Mouse (Mus musculus): ENCODE results near the gene Slc5a3.
A peak's percentile ranks its signal among the peaks of the same experiment; 100 is the strongest.
"Not testable (repeated sequence)": the region's sequence is repeated elsewhere in the genome, so short reads cannot be mapped to it uniquely, and the experiment has no call there.

Gene Slc5a3

DNA sequence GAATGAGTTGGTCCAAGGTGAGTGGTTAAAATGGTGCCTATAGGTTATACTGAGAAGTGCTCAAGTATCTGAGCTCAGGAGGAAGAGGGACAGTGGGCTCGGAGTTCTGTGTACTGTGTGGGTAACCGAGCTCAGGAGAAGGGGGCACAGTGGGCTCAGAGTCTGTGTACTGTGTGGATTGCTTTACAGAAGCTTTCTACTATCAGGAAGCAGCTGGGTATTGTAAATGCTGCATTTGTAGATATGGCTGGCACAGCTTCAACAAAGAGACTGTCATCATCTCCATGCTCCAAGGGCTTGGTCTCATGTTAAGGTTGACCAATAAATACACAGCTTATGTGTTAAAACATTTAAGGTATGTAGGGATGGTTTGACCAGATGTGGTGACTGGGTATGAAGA, 6.7 kb downstream of the Slc5a3 start:
- DNase-seq: no peak

DNA sequence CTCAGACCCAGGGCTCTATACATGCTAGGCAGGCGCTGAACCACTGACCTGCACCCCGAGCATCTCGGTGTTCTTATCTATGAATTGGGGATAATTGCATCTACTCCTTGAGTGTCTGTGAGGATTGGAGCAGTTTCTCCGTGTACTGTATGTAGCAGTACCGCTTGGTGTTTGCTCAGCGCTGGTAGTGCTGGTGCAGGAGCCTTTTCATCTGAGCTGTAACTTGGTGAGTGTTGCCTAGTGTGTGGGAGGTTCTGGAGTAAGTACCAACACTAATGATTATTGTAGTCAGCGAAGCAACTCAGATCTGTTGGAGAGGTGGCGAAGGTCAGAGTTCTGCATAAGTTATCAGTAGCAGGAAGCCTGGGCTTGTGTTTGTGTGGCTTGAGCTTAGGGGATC, 12.2 kb downstream of the Slc5a3 start:
- DNase-seq: no peak

DNA sequence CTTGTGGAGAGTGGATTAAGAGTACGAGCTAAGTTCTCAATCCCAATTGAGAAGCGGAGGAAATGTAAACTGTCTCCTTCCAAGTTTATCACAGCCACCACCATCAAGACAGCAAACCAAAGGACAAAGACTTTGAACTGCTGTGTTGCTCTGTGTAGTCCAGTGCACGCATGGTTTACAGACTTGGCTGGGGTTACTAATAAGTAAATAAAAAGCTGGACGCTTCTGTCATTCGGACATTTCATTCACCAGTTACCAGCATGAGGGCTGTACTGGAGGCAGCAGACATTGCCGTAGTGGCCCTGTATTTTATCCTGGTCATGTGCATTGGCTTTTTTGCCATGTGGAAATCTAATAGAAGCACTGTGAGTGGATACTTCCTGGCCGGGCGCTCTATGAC, 18.7 kb downstream of the Slc5a3 start:
- no peak for DNase-seq

DNA sequence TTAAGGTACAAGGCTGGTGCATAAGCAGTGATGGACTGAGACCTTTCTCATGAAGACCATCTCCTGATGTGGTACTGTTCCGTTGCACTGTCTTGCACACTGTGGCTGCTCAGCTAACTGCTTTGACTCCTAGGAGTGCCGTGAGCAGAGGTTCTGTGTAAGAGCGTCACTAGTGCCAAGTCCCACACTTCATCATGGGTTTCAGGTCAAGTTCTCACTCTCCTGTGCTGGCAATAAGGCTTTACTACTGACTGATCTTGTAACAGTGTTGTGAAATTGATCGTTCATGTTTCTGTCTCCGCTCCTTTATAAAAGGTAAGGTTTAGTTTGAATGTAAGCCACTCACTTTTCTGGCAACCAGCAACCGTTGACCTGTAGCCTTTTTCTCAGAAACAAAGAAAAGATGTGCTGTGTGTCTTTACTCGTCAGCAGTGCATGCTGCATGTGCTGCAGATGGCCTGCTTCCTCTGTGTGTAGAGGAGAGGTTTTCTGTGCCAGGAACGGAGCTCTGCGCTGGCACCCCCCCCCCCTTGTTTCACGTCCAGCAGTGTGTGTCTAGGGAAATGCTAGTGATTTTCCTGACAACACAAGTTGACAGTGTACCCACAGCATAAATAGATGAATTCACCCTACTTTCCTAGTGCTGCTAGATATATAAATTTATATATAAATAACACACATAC, 25.8 kb downstream of the Slc5a3 start:
- DNase-seq: no peak

DNA sequence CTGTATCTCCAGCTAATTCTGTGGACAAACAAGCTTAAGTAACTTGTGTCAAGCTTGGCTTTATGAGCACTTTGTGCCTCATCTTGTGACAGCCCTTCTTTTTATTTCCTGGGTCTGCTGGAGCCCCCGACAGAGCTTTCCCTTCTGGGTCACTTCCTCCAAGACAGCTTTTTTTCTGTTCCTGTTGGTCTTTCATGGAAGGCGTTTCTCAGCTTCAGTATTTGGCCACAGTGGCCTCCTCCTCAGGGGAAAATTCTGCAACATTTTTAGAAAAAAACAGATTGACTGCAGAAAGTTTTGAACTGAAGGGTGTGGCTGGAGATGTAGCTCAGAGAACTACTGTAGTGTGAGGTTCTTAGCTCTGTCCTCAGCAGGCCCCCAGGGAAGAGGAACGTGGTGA, 31.1 kb downstream of the Slc5a3 start:
- no peak for DNase-seq

DNA sequence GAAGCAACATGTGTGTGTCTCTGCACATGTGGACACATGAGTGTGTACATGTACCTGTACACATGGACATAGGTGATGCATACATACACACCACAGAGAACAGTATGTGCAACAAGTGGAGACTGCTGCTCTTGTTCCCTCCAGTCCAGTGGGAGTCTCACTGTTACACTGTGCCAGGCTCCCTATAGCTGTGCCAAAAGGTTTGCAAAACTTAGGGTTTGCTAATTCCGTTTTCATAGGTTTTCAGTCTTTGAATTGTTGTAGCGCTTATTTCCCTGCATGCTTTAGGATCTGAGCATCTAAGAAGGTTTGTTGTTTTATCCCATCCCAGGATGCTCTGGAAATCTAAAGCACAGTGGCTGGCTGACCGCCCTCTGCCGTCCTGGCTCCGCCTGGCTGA, 33.8 kb downstream of the Slc5a3 start:
- DNase-seq: no peak

DNA sequence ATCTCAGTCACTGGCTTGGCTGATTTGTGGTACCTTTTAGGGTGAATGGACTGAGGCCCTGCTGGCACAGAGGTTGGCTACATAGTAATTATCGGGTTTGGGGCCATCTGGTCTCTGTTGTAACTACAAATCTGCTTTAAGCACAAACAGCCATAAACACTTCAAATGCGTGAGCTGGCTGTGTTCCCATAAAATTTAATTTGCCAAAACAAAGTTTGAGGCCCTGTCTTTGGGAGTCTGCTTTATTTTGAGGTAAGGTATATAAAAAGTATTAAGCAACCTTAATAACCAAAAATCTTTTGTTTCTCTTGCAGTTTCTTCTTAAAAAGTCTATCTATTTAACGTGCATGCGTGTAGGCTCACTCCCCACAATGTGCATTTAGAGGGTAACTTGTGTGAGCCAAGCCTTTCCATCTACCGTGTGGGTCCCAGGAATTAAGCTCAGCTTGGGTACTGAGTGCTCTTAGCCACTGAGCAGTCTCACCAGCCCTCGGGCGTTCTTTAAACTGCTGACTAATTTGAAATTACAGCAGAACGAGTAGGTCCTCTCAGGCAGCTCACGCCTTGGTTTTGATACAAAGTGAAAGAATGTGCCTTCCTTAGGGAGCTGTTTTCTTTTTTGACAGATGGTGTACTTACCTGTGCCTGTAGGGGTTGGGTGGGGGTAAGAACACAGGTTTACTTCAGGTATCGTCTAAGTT, 40.4 kb downstream of the Slc5a3 start:
- DNase-seq: no peak

DNA sequence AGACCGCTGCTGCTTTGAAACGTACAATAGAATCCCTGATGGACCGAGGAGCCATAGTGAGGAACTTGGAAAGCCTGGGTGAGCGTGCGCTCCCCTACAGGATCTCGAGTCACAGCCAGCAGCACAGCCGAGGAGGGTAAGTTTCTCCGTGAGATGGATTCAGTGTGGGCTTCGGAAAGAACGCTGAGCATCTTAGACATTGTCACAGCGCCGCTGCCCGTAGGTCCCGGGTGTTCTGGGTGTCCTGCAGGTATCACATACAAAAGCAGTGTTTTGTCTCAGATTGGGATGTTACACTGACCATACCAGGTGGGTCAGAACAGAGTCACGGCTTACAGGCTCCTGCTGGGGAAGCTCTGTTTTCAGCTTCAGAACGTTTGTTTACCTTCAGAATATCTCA, 41.5 kb downstream of the Slc5a3 start:
- no peak for DNase-seq

DNA sequence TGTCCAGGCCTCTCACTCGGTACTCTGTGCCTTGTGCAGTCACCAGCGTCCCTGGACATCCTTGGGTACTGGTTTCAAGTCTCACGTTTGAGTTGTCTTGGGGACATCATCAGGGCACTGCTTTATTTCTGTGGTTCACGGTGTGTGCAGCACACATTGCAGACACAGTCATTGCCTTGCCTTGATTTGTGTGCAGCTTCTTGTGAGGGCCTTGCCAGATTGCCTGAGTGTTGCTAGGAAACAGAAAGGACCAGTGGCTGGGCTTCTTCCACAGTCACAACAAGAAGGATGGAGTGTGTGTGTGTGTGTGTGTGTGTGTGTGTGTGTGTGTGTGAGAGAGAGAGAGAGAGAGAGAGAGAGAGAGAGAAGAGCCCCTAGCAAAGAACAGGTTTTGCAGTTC, 42.0 kb downstream of the Slc5a3 start:
- no peak for DNase-seq

DNA sequence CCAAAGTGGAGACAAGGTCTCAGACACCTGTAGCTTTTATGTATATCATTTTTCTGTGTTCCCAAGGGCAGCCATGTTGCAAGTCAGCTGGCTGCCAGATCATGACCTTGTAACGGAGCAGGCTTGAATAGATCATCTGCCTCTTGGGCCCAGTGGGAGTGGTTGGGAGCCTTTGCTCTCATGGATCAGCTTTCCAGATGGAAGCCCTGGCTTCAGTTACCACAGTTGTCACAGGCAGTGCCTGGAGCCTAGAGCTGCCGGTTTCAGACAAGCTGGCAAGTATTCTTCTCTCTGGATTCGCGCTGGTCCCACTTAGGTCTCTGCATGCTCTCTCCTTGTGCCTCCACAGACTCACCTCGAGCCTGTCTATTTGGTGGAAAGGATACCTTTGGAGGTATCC, 44.0 kb downstream of the Slc5a3 start:
- no peak for DNase-seq

DNA sequence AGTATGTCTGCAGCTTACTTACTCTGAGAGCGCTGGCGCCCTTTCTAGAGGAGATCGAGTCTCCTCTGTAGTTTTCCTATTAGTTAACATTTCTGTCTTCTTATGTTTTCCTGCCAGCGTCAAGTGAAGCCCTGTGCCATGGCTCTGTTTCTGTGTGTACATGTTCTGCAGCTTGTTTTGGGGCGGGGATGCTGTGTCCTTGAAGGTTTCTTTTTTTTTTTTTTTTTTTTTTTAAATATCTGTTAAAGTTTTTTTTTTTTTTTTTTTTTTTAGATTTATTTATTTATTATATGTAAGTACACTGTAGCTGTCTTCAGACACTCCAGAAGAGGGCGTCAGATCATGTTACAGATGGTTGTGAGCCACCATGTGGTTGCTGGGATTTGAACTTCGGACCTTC, 44.8 kb downstream of the Slc5a3 start:
- not testable (repeated sequence) for DNase-seq

DNA sequence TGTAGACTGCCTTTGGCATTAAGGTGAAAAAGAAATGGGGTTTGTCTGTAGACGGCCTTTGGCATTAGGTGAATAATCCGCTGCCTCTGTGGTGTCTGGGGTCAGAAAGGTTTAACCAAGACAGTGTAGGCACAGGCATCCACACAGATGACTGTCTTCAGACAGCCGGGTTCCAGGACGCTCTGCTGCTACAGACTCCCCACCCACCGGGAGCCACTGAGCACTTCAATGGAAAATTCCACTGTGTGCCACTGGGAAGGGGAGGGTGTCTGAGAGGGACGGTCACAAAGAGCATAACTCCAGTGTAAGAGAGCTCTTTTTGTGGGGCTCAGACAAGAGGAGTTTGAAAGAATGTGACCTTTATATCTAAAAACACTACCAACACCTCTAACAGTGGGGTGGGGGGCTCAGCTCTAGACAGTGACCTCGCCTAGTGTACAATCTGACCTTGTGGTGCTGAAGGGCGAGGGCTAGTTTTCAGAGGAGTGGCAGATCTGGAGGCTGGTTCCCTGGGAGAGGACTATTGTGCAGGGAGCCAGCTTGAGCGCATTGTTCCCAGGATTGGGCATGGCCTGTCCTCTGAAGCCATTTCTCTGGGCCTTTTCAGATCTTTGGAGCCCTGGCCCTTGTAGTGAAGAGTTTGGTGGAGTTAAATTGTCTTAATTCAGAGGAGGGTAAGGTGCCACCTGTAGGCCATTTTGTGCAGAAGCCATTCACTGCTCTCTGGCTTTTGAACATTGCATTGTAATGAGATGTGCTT, 45.6 kb downstream of the Slc5a3 start:
- DNase-seq: peak; percentile 62

DNA sequence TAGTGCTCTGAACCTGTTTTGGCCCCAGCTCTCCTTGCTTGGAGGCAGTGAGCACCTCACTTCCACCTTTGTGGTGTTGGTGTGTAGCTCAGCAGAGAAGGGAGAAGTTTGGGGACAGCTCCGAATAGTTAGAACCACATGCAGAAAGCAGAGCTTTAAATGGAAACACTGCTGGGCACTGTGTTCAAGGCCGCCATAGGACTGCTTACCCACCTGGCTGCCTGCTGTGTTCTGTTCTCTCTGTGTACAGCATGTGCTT, 46.1 kb downstream of the Slc5a3 start:
- DNase-seq: no peak

DNA sequence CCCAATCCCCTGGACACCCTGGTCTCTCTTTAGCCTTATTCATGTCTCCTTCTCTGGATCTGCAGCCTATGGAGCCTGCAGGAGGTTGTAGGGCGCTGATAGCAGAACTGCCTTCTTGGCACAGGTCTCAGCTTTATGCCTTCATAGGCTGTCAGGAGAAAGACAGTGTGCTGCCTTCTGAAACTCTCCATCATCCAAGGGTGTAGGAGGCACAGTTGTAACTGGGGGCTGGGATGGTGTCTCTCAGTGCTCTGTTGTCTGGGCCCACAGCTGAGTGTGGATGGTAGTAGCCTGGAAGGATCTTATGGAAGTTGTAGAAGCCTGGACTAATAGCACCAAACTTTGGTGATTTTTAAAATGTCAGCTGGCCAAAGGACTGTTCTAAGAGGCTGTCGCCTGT, 46.8 kb downstream of the Slc5a3 start:
- DNase-seq: no peak

DNA sequence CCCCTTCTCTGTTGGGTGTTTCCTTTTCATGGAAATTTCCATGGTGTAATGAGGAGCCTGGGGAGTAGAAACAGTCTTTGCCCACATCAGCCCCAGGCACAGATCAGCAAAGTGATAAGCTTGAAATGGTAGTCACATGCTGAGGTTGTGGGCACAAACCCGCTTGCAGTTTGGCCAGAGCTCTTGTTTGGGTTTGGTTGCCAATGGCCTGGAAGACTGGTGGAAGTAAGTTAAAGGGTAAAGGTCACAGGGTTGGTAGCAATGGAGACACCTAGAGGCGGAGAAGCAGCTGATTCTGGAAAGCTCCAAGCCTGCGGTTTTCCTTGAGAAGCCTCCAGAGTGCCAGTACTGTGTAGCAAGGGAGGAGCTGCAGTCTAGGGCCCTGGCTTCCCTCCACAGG, 47.5 kb downstream of the Slc5a3 start:
- DNase-seq: no peak

DNA sequence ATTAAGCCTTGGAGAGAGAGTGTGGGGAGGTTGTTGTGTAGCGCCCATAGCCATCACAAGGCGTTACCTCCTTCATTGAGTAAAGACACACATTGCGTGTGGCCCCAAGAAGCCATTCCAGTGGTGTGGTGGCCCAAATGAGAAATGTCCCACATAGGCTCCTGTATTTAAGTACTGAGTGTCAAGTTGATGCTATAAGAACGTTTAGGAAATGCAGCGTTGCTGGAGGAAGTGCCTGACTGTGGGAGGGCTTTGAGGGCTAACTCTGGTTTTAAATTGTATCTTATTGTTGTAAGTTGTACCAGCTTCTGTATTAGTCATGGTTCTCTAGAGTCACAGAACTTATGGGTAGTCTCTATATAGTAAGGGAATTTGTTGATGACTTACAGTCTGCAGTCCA, 49.2 kb downstream of the Slc5a3 start:
- DNase-seq: no peak

DNA sequence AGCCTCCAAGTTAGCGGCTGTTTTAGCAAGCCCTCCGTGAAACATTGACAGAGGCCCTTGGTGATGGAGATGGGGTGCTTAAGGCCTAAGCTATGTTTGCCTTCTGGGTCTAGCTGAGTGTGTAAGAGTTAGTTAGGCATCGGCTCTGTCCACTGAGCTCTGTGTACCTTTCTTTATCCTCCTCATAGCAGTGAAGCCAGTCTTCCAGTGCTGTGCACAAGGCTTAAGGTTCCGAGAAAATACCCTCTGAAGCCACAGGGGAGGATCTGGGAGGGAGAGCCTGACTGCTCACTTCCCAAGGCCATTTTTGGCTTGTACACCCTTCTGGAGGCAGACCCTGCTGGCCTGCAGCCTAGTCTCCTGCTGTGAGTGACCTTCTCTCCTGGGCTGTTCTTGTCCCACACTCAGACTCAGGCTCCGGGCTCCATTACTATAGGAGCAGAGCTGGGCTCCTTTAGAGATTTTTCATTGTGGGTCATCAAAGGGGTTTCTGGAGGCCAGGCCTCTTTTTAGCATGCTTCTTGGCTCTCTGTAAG, 56.7 kb downstream of the Slc5a3 start:
- peak; percentile 62 for DNase-seq

DNA sequence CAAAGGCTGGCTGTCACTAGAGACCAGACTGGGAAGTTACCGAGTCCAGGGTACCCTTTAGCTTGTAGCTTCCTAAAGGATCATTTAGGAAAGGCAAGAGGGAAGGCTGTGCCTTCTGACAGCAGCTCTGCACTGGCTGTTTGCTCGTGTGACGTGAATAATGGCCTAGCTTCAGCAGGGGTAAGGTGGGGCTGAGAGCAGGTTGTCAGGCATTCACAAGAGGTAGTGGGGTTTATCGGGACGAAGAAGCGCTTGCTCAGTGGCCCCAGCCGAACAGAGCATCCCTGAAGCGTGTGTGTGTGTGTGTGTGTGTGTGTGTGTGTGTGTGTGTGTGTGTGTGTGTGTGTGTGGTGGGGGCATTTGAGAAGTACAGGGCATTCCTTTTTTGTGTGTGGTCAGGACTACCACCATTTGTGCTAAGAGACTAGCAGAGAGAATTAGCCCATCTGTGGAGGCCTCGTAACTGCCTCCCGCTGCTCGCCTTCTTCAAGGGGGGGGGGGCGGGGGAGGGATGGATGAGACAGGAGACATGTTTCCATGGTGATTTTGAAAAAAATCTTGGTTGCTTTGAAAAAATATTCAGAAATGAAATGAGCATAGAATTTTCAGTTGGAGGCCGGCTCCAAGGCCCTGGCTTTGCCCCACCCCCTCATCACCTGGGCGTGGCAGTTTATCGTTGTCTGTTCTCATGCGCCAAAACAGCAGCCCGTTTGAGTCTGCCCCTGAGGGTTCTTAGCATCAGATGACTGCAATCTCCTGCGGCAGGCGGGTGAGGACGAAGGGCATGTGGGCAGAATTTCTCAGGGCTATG, 57.7 kb downstream of the Slc5a3 start:
- peak; percentile 43 for DNase-seq

DNA sequence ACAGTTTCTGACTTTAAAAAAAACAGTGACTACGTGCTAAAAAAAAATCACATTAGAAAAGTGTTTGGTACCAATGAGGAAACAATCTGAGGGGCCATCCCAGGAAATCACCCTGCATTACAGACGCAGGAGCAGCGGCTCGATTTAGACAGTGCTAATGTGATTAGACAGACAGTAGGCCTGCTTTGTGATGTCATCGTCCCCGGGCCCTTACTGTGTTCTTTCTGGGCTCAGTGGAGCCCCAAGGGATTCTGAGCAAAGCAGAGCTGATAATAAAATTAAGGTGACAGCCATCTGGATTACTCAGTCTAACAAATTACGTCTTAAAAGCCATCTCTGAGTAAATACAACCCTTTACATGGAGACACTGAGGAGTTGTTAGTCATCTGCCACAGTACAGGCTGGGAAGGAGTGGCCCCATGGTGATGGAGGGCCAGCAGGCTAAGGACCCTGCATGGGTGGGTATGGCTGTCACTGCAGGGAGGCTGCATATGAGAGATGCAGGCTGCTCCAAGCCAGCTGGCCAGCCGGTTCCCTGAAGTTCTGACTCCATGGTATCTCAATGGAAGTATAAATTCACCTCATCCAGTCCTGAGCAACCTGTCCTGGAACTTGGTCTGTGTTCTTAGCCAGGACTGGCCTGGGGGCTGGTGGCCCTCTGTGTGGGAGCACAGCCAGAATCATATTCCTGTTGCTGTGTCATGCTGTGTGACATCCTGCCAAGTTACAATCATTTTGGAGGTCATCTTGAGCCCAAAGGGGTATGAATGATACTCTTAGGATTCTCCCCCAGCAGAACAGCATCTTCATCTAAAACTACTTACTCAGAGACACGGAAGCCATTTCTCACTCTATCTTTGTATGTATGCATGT, 59.5 kb downstream of the Slc5a3 start:
- DNase-seq: no peak

DNA sequence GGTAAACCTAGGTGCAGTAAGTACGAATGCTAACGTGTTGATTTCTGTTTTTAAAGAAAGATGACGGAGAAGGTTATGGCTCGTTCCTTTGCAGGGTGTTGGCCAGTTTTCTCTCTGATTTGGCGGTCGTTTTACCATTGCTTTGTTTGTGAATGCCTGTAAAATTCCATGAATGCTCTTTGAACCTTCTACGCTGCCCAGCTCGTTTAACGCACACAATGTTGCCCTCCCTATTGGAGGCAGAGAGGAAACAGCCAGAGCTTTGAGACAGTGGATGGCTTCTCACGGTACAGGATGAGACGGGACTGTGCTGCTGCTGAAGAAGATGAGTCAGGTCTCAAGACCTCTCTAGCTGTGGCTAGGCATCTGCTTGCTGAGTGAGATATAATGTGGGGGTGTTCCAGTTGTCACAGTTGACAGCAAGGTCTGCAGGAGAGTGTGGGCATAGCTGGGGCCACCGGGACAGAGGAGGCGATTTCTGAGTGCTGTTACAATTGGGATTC, 60.9 kb downstream of the Slc5a3 start:
- DNase-seq: no peak

DNA sequence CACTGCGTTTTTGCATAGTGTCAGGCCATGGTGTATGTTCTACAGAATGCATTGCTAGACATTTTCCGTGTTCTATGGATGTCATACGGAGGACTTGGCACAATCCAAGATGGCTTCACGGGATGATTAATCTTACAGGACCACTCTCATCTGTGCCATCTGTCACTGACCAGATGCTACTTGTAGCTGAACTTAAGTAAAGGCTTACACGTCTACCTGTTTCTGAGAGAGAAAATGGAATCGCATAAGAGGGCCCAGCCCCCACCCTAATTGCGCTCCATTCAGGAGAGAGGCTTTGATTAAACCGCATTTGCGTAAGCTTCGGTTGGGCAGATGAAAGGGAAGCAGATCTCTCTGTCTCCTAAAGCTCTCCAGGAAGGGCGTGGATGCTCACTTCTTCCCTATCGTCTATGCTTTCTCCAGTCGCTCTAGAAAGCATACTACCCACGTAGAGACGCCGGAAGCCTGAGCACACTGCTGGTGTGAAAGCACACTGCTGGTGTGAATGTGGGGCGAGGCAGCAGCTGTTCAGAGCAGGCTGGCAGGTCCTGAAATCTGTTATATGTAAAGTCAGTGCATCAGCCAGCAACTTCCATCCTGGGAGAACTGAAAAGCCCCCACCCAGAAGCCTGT, 62.9 kb downstream of the Slc5a3 start:
- DNase-seq: no peak

DNA sequence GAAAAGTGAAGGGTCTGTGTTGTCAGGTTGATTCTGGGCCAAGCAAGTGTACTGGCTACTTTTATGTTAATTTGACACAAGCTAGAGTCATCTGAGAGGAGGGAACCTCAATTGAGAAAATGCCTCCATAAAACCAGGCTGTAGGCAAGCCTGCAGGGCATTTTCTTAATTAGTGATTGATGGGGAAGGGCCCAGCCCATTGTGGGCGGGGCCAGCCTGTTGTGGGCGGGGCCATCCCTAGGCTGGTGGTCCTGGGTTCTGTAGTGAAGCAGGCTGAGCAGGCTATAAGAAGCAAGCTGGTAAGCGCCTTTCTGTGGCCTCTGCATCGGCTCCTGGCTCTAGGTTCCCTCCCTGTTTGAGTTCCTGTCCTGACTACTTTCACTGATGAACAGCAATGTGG, 69.1 kb downstream of the Slc5a3 start:
- DNase-seq: no peak

All from kidney, postnatal 10 days (tissue).